Mouse (Mus musculus) olfactory bulb, adult 2 months (tissue): ENCODE results near the gene Hivep2.

ENCODE experiments used
- CTCF ChIP-seq: fragments of 200-500 bp; IDR thresholded peaks from 2 replicates; pipeline ENCODE4 v1.5.1; 2012; ENCODE audit warnings: low read depth, mild to moderate bottlenecking, low read length, moderate library complexity; ENCODE audit not compliant: insufficient read depth
- POLR2A ChIP-seq: fragments of 200-500 bp; IDR thresholded peaks from 2 replicates; pipeline ENCODE4 v1.6.1; 2012; ENCODE audit warnings: mild to moderate bottlenecking, low read depth, low read length, moderate library complexity; ENCODE audit not compliant: insufficient read depth

- no peak for TF ChIP-seq CTCF
- no peak for TF ChIP-seq POLR2A
These were observed 8.6 kb downstream of the Hivep2 start for GRCm38 (mm10) chr10:13974472-13974871.
